Mouse (Mus musculus) MEL (cell line): ENCODE data around the gene Lipm.

Experiments
- CHD1 ChIP-seq: IDR thresholded peaks from 2 replicates; pipeline ENCODE4 v1.6.1; 2012; ENCODE audit warnings: low read depth, mild to moderate bottlenecking, inconsistent platforms, low read length, improper control_type of control experiment
- CHD2 ChIP-seq: IDR thresholded peaks from 2 replicates; pipeline ENCODE4 v1.6.1; 2011; ENCODE audit warnings: low read length, improper control_type of control experiment
- CTCF ChIP-seq, 3 experiments: IDR thresholded peaks in 2 of 3; conservative IDR thresholded peaks in 1 of 3; 2 replicates each; pipeline ENCODE4 v1.5.1; 2011 to 2012; ENCODE audit warnings: low read length in 3 of 3, low read depth in 2 of 3, mild to moderate bottlenecking in 2 of 3, improper control_type of control experiment in 1 of 3, inconsistent platforms in 1 of 3, mixed read lengths in 1 of 3, moderate library complexity in 1 of 3; ENCODE audit not compliant: control insufficient read depth in 1 of 3, insufficient read depth in 1 of 3, poor library complexity in 1 of 3, severe bottlenecking in 1 of 3
- E2F4 ChIP-seq: IDR thresholded peaks from 2 replicates; pipeline ENCODE4 v1.6.1; 2011; ENCODE audit warnings: low read depth, low read length, improper control_type of control experiment, borderline replicate concordance
- JUND ChIP-seq: IDR thresholded peaks from 2 replicates; pipeline ENCODE4 v1.6.1; 2011; ENCODE audit warnings: low read depth, mild to moderate bottlenecking, improper control_type of control experiment, low read length
- MAX ChIP-seq: IDR thresholded peaks from 2 replicates; pipeline ENCODE4 v1.6.1; 2011; ENCODE audit warnings: low read length, improper control_type of control experiment
- MYB ChIP-seq: IDR thresholded peaks from 2 replicates; pipeline ENCODE4 v1.6.1; 2011; ENCODE audit warnings: mild to moderate bottlenecking, low read depth, low read length, improper control_type of control experiment
- MYC ChIP-seq: IDR thresholded peaks from 2 replicates; pipeline ENCODE4 v1.6.1; 2011; ENCODE audit warnings: low read depth, mild to moderate bottlenecking, low read length, improper control_type of control experiment, moderate library complexity
- NRF1 ChIP-seq: IDR thresholded peaks from 2 replicates; pipeline ENCODE4 v1.6.1; 2014; ENCODE audit warnings: low read depth, mild to moderate bottlenecking, inconsistent platforms, low read length, improper control_type of control experiment, moderate library complexity; ENCODE audit not compliant: poor library complexity, insufficient read depth, severe bottlenecking
- POLR2A ChIP-seq, 2 experiments: IDR thresholded peaks; 2 replicates each; pipeline ENCODE4 v1.6.1; 2011 to 2012; ENCODE audit warnings: low read length in 2 of 2, mild to moderate bottlenecking in 2 of 2, control low read depth in 1 of 2, improper control_type of control experiment in 1 of 2, low read depth in 1 of 2, moderate library complexity in 1 of 2; ENCODE audit not compliant: control insufficient read depth in 1 of 2, insufficient read depth in 1 of 2, poor library complexity in 1 of 2
- POLR2AphosphoS2 ChIP-seq: IDR thresholded peaks from 2 replicates; pipeline ENCODE4 v1.6.1; 2011; ENCODE audit warnings: low read length, improper control_type of control experiment
- UBTF ChIP-seq: IDR thresholded peaks from 2 replicates; pipeline ENCODE4 v1.6.1; 2012; ENCODE audit warnings: low read depth, mild to moderate bottlenecking, inconsistent platforms, low read length, improper control_type of control experiment, moderate library complexity, borderline replicate concordance; ENCODE audit not compliant: insufficient read depth

DNA sequence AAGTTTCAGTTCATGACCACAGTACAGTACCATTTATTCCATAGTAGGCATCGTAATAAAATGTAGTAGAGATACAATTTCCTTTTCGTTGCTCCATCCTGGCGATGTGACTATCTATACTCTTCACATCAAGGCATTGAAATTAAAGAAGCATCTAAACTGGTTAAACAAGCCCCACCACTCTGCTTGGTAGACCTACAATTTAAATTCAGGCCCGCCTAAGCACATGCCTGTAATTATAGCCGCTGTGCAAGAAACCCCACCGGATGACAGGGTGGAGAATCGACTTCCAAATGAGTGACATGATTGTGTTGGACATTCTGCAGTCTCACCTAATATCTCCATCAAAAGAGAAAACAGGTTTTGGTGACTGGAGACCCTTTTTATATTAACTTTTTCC, 1.2 kb downstream of the Lipm start:
- TF ChIP-seq E2F4 (no peak), CTCF (IDR thresholded peaks at IDR 0.05 in 2 of 3, conservative IDR thresholded peaks at IDR 0.05 in 1 of 3; ENCODE audit: control insufficient read depth in 1 of 3, insufficient read depth in 1 of 3, low read depth in 2 of 3, low read length in 3 of 3, poor library complexity in 1 of 3, severe bottlenecking in 1 of 3) (no peak), CHD1 (no peak), MYC (no peak), POLR2AphosphoS2 (no peak), MYB (no peak), MAX (no peak), POLR2A (IDR thresholded peaks at IDR 0.05; ENCODE audit: control insufficient read depth in 1 of 2, insufficient read depth in 1 of 2, low read depth in 1 of 2, low read length in 2 of 2, poor library complexity in 1 of 2) (no peak), UBTF (no peak), JUND (no peak), NRF1 (no peak), CHD2 (no peak)
